Mouse (Mus musculus) adrenal gland, postnatal 4 days (tissue): ENCODE results near the gene Chd1l. TPM values are rescaled to one million over a fixed set of nuclear protein-coding genes. Genes with fewer than 3 reads are reported as not detected.

ENCODE experiments used
- DNase-seq, 2 experiments: peaks; one replicate each; pipeline ENCODE4 v3.0.0; 2021 to 2022; ENCODE audit warnings: low spot score in 2 of 2, mixed read lengths in 2 of 2
- total RNA-seq, 2 experiments: library from RNA; stranded (reverse); gene quantifications; 2 replicates each; pipeline ENCODE4 v1.2.3; 2021

Gene Chd1l
- total RNA-seq, 2 experiments from 2014 or later, result 17.8 to 18.7 TPM

GRCm38 (mm10) chr3:97537006-97537405 lies 73.0 kb downstream of the Chd1l start:
- no peak for DNase-seq

DNA sequence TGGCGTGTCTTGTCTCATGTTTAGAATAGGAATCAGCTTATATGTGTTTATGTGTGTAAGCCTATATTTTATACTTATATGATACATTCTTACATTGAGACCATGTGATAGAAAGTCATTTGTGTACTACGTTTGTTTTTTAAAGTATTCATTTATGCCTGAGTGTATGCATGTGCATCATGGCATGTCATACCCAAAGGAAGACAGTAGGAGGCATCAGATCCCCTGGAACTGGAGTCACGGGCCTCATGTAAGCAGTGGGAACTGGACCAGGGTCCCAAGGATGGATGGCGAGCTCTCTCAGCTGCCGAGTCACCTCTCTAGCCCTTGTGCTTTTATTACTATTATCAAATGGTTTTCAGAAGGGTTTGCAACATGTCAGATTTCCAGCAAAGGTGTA lies 74.3 kb downstream of the Chd1l start:
- DNase-seq, result no peak

DNA sequence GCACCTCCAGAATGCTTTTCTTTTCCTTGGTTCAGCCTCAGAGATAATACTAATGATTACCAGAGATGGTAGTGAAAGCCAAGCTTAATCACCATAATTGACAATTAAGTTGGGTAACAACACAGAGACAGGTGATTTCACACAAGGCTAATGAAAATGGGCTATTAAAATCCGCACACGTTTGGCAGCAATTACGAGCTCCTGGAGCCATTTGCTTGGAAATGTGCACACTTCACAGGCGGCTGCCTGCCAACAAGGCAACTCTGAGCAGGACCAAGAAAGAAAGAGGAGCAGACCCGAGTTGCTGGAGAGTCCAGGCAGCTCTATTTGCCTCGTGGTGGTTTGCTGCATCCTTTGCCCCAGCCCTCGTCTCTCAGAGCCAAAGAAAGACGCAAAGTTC lies 84.5 kb downstream of the Chd1l start:
- no peak for DNase-seq

DNA sequence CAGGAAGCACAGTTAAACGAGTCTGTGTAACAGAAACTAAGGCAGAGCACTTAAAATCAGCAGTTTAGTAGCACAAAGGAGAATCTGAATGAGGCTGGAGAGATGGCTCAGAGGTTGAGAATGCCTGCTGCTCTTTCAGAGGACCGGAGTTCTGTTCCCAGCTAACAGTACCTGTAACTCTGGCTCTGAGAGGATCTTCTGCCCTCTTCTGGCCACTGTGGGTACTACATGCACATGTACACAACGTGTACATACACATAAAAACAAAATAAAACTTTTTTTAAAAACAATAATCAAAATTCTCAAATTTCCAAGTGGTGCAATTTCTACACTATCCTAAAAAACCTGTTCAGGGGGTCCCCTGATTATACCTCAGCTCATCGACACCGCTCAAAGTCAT lies 85.2 kb downstream of the Chd1l start:
- DNase-seq, result no peak

DNA sequence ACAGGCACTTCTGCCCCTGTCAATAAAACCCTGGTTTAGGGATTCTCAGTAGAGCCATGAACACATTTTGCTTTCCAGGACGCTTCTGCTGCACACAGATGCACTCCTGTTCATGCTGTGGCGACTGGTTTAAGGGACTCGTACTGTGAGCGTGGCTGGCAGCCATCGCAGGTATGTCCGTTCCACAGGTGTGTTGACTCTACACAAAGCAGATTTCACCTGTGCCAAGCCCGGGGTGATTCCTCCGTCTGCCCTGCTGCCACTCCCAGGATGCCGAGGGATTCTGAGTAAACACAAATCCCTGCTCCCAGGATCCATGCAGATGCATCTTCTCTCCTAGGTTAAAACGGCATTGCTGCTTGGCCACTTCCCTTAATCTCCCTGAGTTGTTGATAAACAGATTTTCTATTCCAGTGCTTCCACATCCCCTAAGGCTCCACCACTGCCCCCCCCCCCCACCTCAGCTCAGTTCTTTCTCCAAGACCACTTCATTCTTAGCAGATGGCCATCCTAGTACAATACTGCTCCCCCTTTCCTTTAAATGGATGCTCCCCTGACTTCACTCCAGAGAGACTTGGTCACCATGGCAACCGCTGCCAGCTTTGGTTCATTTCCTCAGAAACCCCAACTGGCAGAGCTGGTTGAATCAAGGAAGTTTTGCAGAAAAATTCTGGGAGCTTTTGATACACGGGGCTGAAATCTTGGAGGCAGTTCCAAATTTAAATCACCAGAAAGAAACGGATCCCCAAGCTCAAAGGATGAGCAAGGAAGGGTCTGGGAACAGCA lies 87.9 kb downstream of the Chd1l start:
- no peak for DNase-seq

DNA sequence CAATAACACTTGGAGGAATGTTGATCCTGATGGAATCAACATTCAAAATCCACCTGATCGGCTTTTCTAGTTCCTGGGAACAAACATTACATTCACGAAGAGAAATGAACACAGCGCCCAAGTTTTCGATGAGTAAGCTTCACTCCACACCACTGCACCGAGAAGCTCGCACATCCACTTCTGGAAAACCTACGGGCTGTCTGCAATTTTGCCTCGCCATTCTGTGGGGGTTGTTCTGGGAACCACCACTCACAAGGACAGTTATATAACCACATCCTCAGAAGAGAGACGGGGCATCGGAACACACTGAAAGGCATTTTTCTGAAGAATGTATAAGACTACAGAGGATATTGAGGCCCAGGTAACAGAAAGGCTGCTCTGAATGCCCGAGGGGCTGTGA lies 90.1 kb downstream of the Chd1l start:
- no peak for DNase-seq

DNA sequence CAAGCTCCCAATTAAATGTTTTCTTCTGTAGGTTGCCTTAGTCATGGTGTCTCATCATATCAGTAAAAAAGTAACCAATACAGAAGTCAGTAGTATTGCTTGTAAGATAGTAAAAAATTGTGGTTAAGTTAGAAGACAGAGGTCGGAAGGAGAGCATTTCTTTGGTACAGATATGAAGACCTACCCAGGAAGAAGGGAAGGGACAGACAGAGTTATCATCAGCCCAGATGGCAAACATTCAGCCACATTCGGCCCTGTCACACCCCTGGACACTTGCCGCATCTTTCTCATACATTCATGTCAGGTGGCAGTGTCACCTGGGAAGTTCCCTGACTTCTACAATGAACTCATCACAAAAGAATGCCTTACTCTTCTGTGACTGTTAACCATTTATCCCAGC lies 97.7 kb downstream of the Chd1l start:
- no peak for DNase-seq

Other genes starting within 250 kb of the Chd1l start
- gene Olfr1402, start 188.2 kb downstream of the Chd1l start, total RNA-seq, result not detected
- 10 to 100 TPM in 1 of 2 experiments, 1 to 10 TPM in 1; 7.1 to 14.2 TPM for gene Fmo5, start 18.6 kb upstream of the Chd1l start, total RNA-seq
- 1 to 10 TPM; 9.4 to 9.8 TPM for gene Prkab2, start 48.0 kb upstream of the Chd1l start, total RNA-seq
- not detected for gene Gm17651, start 64.5 kb upstream of the Chd1l start, total RNA-seq